Mouse (Mus musculus) liver, adult 2 months (tissue): ENCODE results near the gene Hspa1b.

ENCODE experiments used
- CTCF ChIP-seq: fragments of 200-500 bp; IDR thresholded peaks from 2 replicates; pipeline ENCODE4 v1.5.1; 2011; ENCODE audit warnings: low read depth, low read length, control low read depth
- POLR2A ChIP-seq: fragments of 200-500 bp; IDR thresholded peaks from 2 replicates; pipeline ENCODE4 v1.6.1; 2011; ENCODE audit warnings: low read length, control low read depth; ENCODE audit not compliant: insufficient read depth; ENCODE audit errors: extremely low read depth

DNA sequence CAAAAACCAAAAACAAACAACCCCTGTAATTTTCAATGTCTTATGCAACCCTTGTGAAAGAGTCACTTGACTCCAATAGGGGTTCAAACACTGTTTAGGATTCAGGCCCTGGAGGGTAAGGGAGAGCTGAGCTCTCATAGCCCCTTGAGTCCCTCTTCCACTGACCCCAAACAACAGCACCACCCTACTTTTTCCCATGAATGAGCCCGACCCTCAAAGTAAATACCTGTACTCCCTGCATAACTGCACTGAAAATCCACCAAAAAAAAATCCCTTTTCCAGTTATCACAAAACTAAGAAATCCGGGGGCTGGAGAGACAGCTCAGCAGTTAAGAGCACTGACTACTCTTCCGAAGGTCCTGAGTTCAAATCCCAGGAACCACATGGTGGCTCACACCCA lies 3.2 kb downstream of the Hspa1b start:
- no peak for TF ChIP-seq CTCF
- no peak for TF ChIP-seq POLR2A
